Mouse (Mus musculus) ES-E14 (cell line): Measurements from ENCODE around the gene Iqcd. TPM values are rescaled to one million over a fixed set of nuclear protein-coding genes. Genes with fewer than 3 reads are reported as not detected.
A peak's percentile ranks its signal among the peaks of the same experiment; 100 is the strongest.

Experiments
- DNase-seq: peaks from one replicate; pipeline ENCODE4 v3.0.0-alpha.2; 2013; ENCODE audit warnings: low read depth, low spot score
- H3K27ac ChIP-seq: 2 replicates; pipeline ENCODE4 v1.5.1; 2012; ENCODE audit warnings: low read depth, mild to moderate bottlenecking, low read length, moderate library complexity, mixed read lengths; ENCODE audit not compliant: poor library complexity, insufficient read depth, severe bottlenecking
- H3K36me3 ChIP-seq: 2 replicates; pipeline ENCODE4 v1.6.1; 2012; ENCODE audit warnings: mild to moderate bottlenecking, low read length, moderate library complexity, mixed read lengths; ENCODE audit not compliant: control insufficient read depth, poor library complexity, insufficient read depth, severe bottlenecking
- H3K4me1 ChIP-seq, 2 experiments: fragments of 150-350 bp in 1 of 2; sonication (generic) in 1 of 2; 2 replicates each; pipeline ENCODE4 v1.6.1; 2012; ENCODE audit warnings: low read length in 2 of 2, mild to moderate bottlenecking in 1 of 2, mixed read lengths in 1 of 2; ENCODE audit not compliant: control insufficient read depth in 2 of 2, insufficient read depth in 2 of 2, poor library complexity in 1 of 2
- H3K4me3 ChIP-seq, 2 experiments: fragments of 150-350 bp in 1 of 2; sonication (generic) in 1 of 2; 2 replicates each; pipeline ENCODE4 v1.5.1; 2012; ENCODE audit warnings: low read length in 2 of 2, low read depth in 1 of 2, mild to moderate bottlenecking in 1 of 2, mixed read lengths in 1 of 2; ENCODE audit not compliant: insufficient read depth in 1 of 2, poor library complexity in 1 of 2, severe bottlenecking in 1 of 2
- H3K9ac ChIP-seq: 2 replicates; pipeline ENCODE4 v1.6.1; 2012; ENCODE audit warnings: low read depth, mild to moderate bottlenecking, low read length, mixed read lengths; ENCODE audit not compliant: poor library complexity, insufficient read depth, severe bottlenecking
- H3K9me3 ChIP-seq: fragments of 150-350 bp; sonication (generic); 2 replicates; pipeline ENCODE4 v1.6.1; 2012; ENCODE audit warnings: low read depth, mild to moderate bottlenecking, low read length; ENCODE audit not compliant: control insufficient read depth, insufficient read depth
- CHD2 ChIP-seq: IDR thresholded peaks from 2 replicates; pipeline ENCODE4 v1.6.1; 2014; ENCODE audit warnings: mild to moderate bottlenecking, low read depth, low read length, inconsistent platforms
- HCFC1 ChIP-seq: IDR thresholded peaks from 2 replicates; pipeline ENCODE4 v1.6.1; 2012; ENCODE audit warnings: low read length, inconsistent platforms, borderline replicate concordance; ENCODE audit not compliant: insufficient read depth
- MAFK ChIP-seq: IDR thresholded peaks from 2 replicates; pipeline ENCODE4 v1.6.1; 2014; ENCODE audit warnings: mild to moderate bottlenecking, low read depth, low read length, inconsistent platforms; ENCODE audit not compliant: insufficient read depth
- ZC3H11A ChIP-seq: IDR thresholded peaks from 2 replicates; pipeline ENCODE4 v1.6.1; 2012; ENCODE audit warnings: low read depth, mild to moderate bottlenecking, inconsistent platforms, low read length, borderline replicate concordance
- ZNF384 ChIP-seq: IDR thresholded peaks from 2 replicates; pipeline ENCODE4 v1.6.1; 2012; ENCODE audit warnings: low read depth, low read length, inconsistent platforms
- in situ Hi-C, 2 experiments: fragments of 600-800 bp; cut with MboI; formaldehyde crosslinking; loops; one replicate each; pipeline ENCODE4 v1.15.1; 2025; ENCODE audit warnings: low sequenced_read_pairs in 2 of 2, inconsistent platforms in 1 of 2; ENCODE audit not compliant: unreplicated experiment in 2 of 2
- total RNA-seq: library from RNA; depleted of rRNA; stranded (reverse); fragments of 300-350 nt; gene quantifications from 2 replicates; pipeline ENCODE4 v1.2.3, GENCODE M21; 2012

The Iqcd gene
- total RNA-seq, 1 experiment: not detected

DNA sequence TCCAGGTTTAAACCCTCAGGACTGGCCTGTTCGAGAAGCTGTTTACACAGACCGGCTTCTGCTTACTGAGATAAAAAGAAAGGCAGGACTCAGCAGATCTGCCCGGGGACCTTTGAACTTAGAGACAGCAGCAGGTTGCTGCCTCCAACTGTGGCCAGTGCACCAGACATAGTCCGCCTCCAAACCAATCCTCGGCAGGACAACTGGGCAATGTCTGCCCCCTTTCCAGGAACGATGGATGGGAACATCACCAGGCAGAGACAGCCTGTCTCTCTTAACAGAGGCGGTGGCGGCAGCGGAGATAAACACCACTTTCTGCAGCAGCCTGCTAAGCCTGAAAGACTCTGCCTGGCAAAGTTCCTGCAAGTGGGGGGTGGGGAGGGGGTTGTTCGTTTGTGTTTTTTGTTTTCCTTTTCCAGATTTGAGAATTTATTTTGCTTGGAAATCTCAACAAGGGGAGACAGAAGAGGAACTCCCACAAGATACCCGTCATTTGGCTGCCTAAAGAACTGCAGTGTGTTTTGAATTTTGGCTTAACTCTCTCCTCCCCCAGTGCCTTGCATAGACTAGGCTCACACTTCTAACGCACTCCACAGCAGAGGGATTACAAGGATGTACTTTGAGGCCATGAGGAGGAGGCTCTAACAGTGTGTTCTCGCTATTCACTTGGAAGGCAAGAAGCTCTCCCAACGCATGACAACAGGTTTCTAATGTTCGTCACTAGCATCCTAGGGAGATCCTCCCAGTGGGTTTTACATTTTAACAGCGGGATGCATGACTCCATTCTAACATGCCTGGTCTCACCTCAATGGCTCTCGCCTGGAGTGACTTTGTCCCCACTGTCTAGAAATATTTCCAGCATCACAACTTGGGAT, 1.8 kb upstream of the Iqcd start:
- TF ChIP-seq HCFC1 (no peak), MAFK (no peak), CHD2 (no peak), ZC3H11A (no peak), ZNF384 (no peak)
- Histone ChIP-seq H3K4me3 (peak overlapping the region in 1 of 2 experiments; percentile 98; a peak in 1 of 4 replicates), H3K9ac (no peak overlapping the region), H3K4me1 (peaks cover 0 to 16% of the 10 kb centered on the region in 2 experiments; a peak in 3 of 4 replicates), H3K27ac (no peak overlapping the region), H3K36me3 (no peaks in the 10 kb centered on the region), H3K9me3 (no peaks in the 10 kb centered on the region)
- in situ Hi-C loops: no loop called here
- DNase-seq: no peak

DNA sequence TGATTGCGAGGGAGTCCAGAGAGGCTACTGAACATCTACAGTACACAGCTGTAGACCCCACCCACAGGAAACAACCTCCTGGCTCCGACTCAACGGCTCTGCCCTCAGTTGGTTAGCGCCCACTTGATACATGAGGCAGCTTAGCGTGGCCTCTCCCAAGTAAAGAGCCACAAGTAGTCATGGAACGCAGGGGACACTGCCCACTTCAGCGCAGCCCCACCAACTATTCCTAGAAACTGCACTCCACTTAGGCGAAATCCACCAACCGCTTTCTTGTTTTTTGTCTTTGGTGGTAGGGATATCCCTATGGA, 1.2 kb upstream of the Iqcd start:
- Histone ChIP-seq H3K4me3 (peak overlapping the region; percentile 4 to 98; a peak in 3 of 4 replicates), H3K9ac (no peak overlapping the region), H3K9me3 (no peaks in the 10 kb centered on the region), H3K27ac (no peak overlapping the region), H3K4me1 (peaks cover 0 to 13% of the 10 kb centered on the region in 2 experiments; a peak in 3 of 4 replicates), H3K36me3 (no peaks in the 10 kb centered on the region)
- DNase-seq: no peak
- in situ Hi-C loops: no loop called here
- no peak for TF ChIP-seq ZC3H11A

DNA sequence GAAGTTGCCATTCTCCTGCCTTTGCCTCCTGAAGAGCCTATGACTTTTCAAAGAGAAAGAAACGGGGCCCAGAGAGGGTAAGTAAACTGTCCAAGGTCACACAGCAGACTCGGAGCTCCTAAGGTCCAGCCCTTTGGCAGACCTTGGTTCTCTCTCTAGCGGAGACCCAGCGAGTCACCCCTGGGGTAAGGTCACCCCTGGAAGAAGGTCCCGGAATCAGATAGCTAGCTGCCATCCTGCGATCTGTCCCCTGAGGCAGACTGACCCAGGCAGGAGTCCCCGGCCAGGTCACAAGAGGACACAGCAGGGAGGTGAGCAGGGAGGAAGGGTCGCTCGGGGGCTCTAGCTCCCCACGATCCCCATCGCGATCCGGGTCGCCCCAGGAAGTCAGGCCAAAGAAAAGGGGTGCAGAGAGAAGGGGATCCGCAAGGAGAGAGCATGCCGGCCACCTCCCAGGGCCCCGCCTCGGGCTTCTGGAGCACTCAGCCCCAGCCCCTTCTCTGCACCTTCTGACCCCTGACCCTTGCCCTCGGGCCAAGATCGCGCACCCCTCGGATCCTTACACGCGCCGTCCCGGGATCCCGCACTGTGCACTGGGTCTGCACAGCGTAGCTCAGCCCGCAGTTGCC, 762 bp upstream of the Iqcd start:
- DNase-seq: no peak
- no peak for TF ChIP-seq HCFC1
- no peak for TF ChIP-seq MAFK
- TF ChIP-seq ZC3H11A: no peak
- no peak for TF ChIP-seq ZNF384
- no peak for TF ChIP-seq CHD2
- peaks cover 0 to 13% of the 10 kb centered on the region in 2 experiments; a peak in 3 of 4 replicates for H3K4me1 ChIP-seq
- no peaks in the 10 kb centered on the region for H3K9me3 ChIP-seq
- H3K9ac ChIP-seq: peak overlapping the region; percentile 76
- H3K4me3 ChIP-seq: peak overlapping the region; percentile 87 to 98
- in situ Hi-C loops: no loop called here
- H3K27ac ChIP-seq: no peak overlapping the region
- H3K36me3 ChIP-seq: no peaks in the 10 kb centered on the region

DNA sequence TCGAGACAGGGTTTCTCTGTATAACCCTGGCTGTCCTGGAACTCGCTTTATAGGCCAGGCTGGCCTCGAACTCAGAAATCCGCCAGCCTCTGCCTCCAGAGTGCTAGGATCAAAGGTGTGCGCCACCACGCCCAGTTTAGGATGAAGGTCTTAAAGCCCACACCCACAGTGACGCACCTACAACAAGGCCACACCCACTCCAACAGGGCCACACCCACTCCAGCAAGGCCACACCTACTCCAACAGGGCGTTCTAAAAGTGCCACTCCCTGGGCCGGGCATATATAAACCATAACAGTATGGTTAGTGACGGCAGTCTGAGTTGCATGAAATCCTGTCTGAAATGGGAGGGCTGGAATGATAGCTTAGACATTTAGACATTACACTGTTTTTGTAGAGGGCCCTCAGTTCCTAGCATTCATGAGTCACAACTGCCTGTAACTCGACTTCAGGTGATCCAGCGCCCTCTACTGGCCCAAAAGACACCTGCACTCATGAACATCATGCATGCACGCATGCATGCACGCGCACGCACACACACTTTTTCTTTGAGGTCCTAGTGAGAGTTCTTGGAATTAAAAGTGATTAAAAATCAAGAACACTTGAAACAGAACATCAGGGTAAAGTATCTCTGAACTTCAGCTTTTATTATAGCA, 1.7 kb downstream of the Iqcd start:
- H3K36me3 ChIP-seq: no peaks in the 10 kb centered on the region
- H3K4me3 ChIP-seq: no peak overlapping the region
- peak; percentile 87 for DNase-seq
- no peak overlapping the region for H3K27ac ChIP-seq
- TF ChIP-seq HCFC1: 0 out of 2 replicates have a peak, but pooled peaks have one; percentile 30
- TF ChIP-seq ZC3H11A: no peak
- TF ChIP-seq CHD2: no peak
- no peak for TF ChIP-seq MAFK
- no peak overlapping the region for H3K9ac ChIP-seq
- in situ Hi-C loops: no loop called here
- no peaks in the 10 kb centered on the region for H3K9me3 ChIP-seq
- peaks cover 0 to 11% of the 10 kb centered on the region in 2 experiments; a peak in 2 of 4 replicates for H3K4me1 ChIP-seq
